In genomic region chr2:167103546-167103945, GRCm38 (mm10) we compare ENCODE assay signal across 22 mouse cellular contexts. TPM values are rescaled to one million over a fixed set of nuclear protein-coding genes. Genes with fewer than 3 reads are reported as not detected.
DNase-seq lines count a peak whose midpoint lies in the region; ATAC-seq lines count a peak whose summit lies in the region.
"Had no signal": no experiment of that assay in that cellular context is flagged by ENCODE, and none has a peak within 500 bp of the region (broad histone marks: within the 10 kb centered on the region; RNA-seq: fewer than 3 reads in every experiment).

No protein-coding gene starts in this region.

- DNase-seq in cerebellum, postnatal 25 days = peak; percentile 41 to 69
- DNase-seq in cerebellum, adult 9-11 months = no peak
- DNase-seq in kidney, postnatal 10 days = peak; percentile 57
- no peak for DNase-seq in kidney, adult 8-10 months
- DNase-seq in midbrain, embryonic 10.5 days (ENCODE audit: low spot score) = no peak
- DNase-seq in layer of hippocampus, postnatal 36 days = no peak
- DNase-seq: adrenal gland, adult 2 months; gastrocnemius, postnatal 25 days; heart, adult 18-20 months; heart, postnatal 10 days; kidney, adult 2 months; kidney, postnatal 14 days; lung, adult 18-20 months; spleen, adult 18-20 months had no signal

- peaks cover 5% of the 10 kb centered on the region; the same call in 1 of the 2 replicates for H3K36me3 ChIP-seq in midbrain, embryonic 15.5 days (replicated peaks)
- H3K36me3 ChIP-seq in midbrain, embryonic 10.5 days = peaks cover 18% of the 10 kb centered on the region
- H3K36me3 ChIP-seq: heart, embryonic 12.5 days; liver, embryonic 12.5 days had no signal

- H3K9ac ChIP-seq in midbrain, embryonic 15.5 days = no peak overlapping the region
- H3K9ac ChIP-seq: embryonic facial prominence, embryonic 15.5 days; heart, embryonic 12.5 days; limb, embryonic 13.5 days; liver, embryonic 12.5 days had no signal

- no peaks in the 10 kb centered on the region for H3K9me3 ChIP-seq in midbrain, embryonic 15.5 days
- H3K9me3 ChIP-seq in midbrain, embryonic 10.5 days (replicated peaks) = 0 out of 2 replicates have a peak, but pooled peaks cover 7% of the 10 kb centered on the region
- H3K9me3 ChIP-seq: embryonic facial prominence, embryonic 15.5 days had no signal

- no peaks in the 10 kb centered on the region for H3K27me3 ChIP-seq in midbrain, embryonic 15.5 days (replicated peaks)
- H3K27me3 ChIP-seq in midbrain, embryonic 10.5 days (ENCODE audit: low read depth, poor library complexity, severe bottlenecking) = no peaks in the 10 kb centered on the region
- H3K27me3 ChIP-seq: embryonic facial prominence, embryonic 15.5 days; limb, embryonic 13.5 days had no signal

- 63% methylated on average over 7 of the region's 7 CpGs for WGBS in midbrain, embryonic 15.5 days
- WGBS in midbrain, embryonic 10.5 days = 94% methylated on average over 7 of the region's 7 CpGs

- no peak overlapping the region for H3K4me2 ChIP-seq in midbrain, embryonic 15.5 days
- H3K4me2 ChIP-seq: embryonic facial prominence, embryonic 15.5 days; heart, embryonic 12.5 days; limb, embryonic 13.5 days; liver, embryonic 12.5 days had no signal

- H3K4me3 ChIP-seq in midbrain, embryonic 15.5 days = no peak overlapping the region
- H3K4me3 ChIP-seq in midbrain, embryonic 10.5 days = no peak overlapping the region
- H3K4me3 ChIP-seq: embryonic facial prominence, embryonic 15.5 days; heart, embryonic 12.5 days; hindbrain, embryonic 10.5 days; layer of hippocampus, adult 2 months; limb, embryonic 13.5 days; liver, embryonic 12.5 days had no signal

- H3K27ac ChIP-seq in midbrain, embryonic 15.5 days = peak overlapping the region; percentile 42; the same call in 1 of the 2 replicates
- H3K27ac ChIP-seq in midbrain, embryonic 10.5 days (replicated peaks) = no peak overlapping the region
- H3K27ac ChIP-seq: embryonic facial prominence, embryonic 15.5 days; hindbrain, embryonic 10.5 days; layer of hippocampus, adult 2 months; limb, embryonic 13.5 days; liver, embryonic 12.5 days had no signal

- ATAC-seq in midbrain, embryonic 15.5 days (replicated peaks) = no peak
- ATAC-seq: inflammation-experienced regulatory T-cells, adult 6 months; liver, embryonic 12.5 days had no signal

- H3K4me1 ChIP-seq in midbrain, embryonic 15.5 days = no peaks in the 10 kb centered on the region; the same call in 1 of the 2 replicates
- no peaks in the 10 kb centered on the region for H3K4me1 ChIP-seq in midbrain, embryonic 10.5 days
- H3K4me1 ChIP-seq: embryonic facial prominence, embryonic 15.5 days; hindbrain, embryonic 10.5 days; liver, embryonic 12.5 days had no signal

RNA-seq across cellular contexts. Expression of gene Znfx1, which starts 40.7 kb away (rescaled TPM):
- 9.5 and 10.1 TPM in 2 replicates for polyA plus RNA-seq in midbrain, embryonic 15.5 days (2015; fragmentation: Nextera tagmentation; extraction: Ambion mirVana)
- polyA plus RNA-seq in midbrain, embryonic 10.5 days (2016; fragmentation: Nextera tagmentation; extraction: Ambion mirVana) = 5.5 and 7.0 TPM in 2 replicates
- total RNA-seq in layer of hippocampus, postnatal 36 days (2021) = 10 to 100 TPM; 42.7 to 49.1 TPM

Comparison
In these comparisons a context has a peak if more than half of its experiments do, and no peak if none do; other contexts are left out.
1. DNase-seq: peak in cerebellum, postnatal 25 days (2 of 2) and kidney, postnatal 10 days (single experiment); none in cerebellum, adult 9-11 months (single experiment), kidney, adult 8-10 months (0 of 2), midbrain, embryonic 10.5 days (single experiment) and layer of hippocampus, postnatal 36 days (0 of 2).